Mouse (Mus musculus): Measurements from ENCODE around the gene Rps27. TPM values are rescaled to one million over a fixed set of nuclear protein-coding genes. Genes with fewer than 3 reads are reported as not detected.
A peak's percentile ranks its signal among the peaks of the same experiment; 100 is the strongest.

Rps27 gene
- polyA plus RNA-seq, 1 experiment from 2014 or later, result 953 TPM

DNA sequence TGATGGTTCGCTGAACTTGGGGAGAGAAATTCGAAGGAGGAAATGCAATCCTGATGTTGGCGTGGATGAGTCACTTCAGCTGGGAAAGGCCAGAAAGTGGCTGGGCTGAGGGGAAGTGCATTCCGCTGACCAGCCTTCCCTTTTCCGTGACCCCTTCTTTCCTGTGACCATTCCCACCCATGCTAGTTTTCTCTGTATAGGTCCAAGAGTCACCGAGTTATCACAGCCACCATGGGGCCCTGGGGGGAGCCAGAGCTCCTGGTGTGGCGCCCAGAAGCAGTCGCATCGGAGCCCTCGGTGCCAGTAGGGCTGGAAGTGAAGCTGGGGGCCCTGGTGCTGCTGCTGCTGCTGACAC, 35.3 kb upstream of the Rps27 start:
- peak overlapping the region; percentile 67 for H3K4me3 ChIP-seq
- ATAC-seq (ENCODE audit: low read depth), result no peak
- WGBS, result 10% methylated on average over 10 of the region's 10 CpGs
- H3K9ac ChIP-seq, result peak overlapping the region; percentile 77
- peaks cover 13% of the 10 kb centered on the region for H3K36me3 ChIP-seq
- H3K4me2 ChIP-seq, result peak overlapping the region; percentile 74
- no peaks in the 10 kb centered on the region for H3K27me3 ChIP-seq
- H3K27ac ChIP-seq (replicated peaks), result peak overlapping the region; percentile 86
- no peaks in the 10 kb centered on the region for H3K9me3 ChIP-seq
- H3K4me1 ChIP-seq (replicated peaks), result peaks cover 25% of the 10 kb centered on the region

DNA sequence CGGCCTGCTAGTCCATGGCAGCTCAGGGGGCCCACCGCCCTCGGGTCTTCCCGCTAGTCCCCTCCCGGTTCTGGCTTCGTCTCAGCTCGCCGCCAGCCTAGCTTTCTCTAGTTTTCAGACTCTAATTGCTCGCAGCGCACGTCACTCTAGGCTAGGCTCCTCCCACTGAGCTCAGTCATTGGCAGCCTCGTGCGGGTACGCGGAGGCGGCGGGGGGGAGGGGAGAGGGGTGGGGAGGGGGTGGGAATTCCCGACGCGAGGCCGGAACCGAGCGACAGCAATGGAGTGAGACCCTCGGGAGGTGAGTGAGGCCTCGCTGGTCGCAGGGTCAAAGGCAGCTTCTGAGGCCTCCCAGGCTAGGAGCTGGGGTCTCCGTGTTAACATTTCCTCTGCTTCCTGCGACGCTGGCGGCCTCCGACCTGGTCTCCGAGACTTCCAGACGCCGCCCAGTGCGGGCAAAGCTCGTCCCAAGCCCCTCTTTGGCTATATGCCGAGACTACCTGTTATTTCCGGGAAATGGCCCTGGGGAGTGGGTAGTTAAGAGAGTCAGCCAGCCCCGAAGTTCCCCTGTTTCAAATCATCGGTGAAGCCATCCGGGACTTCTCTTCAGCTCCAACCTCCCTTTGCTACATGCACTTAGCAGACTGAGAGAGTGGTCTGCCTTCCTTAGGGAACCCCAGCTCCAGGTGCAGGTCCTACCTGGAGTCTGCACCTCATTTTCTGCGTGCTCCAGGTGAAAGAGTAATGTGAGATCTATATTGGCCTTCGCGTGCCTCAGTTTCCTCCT, 34.7 kb upstream of the Rps27 start, which contains the start of gene Slc39a1:
Gene Slc39a1 (plus strand): TSS at position 213 of the 786 bp plus-strand sequence.
- H3K27me3 ChIP-seq, result no peaks in the 10 kb centered on the region
- under 1% methylated on average over 44 of the region's 44 CpGs for WGBS
- peaks cover 25% of the 10 kb centered on the region for H3K4me1 ChIP-seq (replicated peaks)
- H3K4me2 ChIP-seq, result peak within 1 kb of the TSS; percentile 74
- peak within 1 kb of the TSS; percentile 67 for H3K4me3 ChIP-seq
- peak within 1 kb of the TSS; percentile 77 for H3K9ac ChIP-seq
- H3K27ac ChIP-seq (replicated peaks), result peak within 1 kb of the TSS; percentile 91
- peaks cover 13% of the 10 kb centered on the region for H3K36me3 ChIP-seq
- no peaks in the 10 kb centered on the region for H3K9me3 ChIP-seq
- ATAC-seq (ENCODE audit: low read depth), result peak; percentile 95

DNA sequence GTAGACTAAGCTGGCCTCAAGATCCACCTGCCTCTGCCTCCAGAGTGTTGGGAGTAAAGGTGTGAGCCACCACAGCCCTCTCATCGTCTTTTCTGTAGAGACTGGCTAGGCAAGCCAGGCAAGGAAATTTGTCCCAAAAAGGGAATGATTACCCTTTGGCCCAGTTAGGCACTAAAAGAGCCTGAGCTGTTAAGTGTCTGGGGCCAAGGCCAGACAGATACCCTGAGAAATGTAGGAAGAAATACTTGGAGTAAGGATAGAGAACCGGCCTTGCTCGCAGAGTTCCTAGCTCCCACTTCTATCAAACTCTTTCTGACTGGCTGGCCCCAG, 34.1 kb upstream of the Rps27 start:
- peak overlapping the region; percentile 77 for H3K9ac ChIP-seq
- ATAC-seq (ENCODE audit: low read depth), result peak; percentile 34
- peaks cover 30% of the 10 kb centered on the region for H3K4me1 ChIP-seq (replicated peaks)
- peaks cover 13% of the 10 kb centered on the region for H3K36me3 ChIP-seq
- peak overlapping the region; percentile 74 for H3K4me2 ChIP-seq
- peak overlapping the region; percentile 67 for H3K4me3 ChIP-seq
- no peaks in the 10 kb centered on the region for H3K27me3 ChIP-seq
- no peaks in the 10 kb centered on the region for H3K9me3 ChIP-seq
- 2% methylated on average over 3 of the region's 3 CpGs for WGBS
- H3K27ac ChIP-seq (replicated peaks), result peak overlapping the region; percentile 91

DNA sequence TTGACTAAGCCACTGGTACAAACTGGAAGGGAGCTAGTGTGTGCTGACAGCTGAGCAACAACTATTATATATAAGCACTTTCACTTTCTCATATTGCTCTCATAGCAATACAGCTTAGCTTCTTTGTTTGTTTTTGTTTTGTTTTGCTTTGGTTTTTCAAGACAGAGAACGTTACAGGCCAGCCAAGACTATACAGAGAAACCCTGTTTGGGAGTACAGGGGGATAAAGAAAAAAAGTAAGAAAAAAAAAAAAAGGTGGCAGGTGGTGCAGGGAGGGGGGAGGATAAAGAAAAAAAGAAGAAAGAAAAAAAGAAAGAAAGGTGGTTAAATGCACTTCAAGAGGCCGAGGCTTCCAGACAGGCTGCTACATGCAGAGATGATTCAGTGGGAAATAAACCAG, 32.0 kb upstream of the Rps27 start:
- no peak overlapping the region for H3K4me2 ChIP-seq
- WGBS, result 71% methylated on average over 2 of the region's 2 CpGs
- peaks cover 31% of the 10 kb centered on the region for H3K4me1 ChIP-seq (replicated peaks)
- no peak overlapping the region for H3K27ac ChIP-seq (replicated peaks)
- H3K36me3 ChIP-seq, result no peaks in the 10 kb centered on the region
- no peaks in the 10 kb centered on the region for H3K27me3 ChIP-seq
- H3K4me3 ChIP-seq, result no peak overlapping the region
- H3K9me3 ChIP-seq, result no peaks in the 10 kb centered on the region
- ATAC-seq (ENCODE audit: low read depth), result no peak
- no peak overlapping the region for H3K9ac ChIP-seq

DNA sequence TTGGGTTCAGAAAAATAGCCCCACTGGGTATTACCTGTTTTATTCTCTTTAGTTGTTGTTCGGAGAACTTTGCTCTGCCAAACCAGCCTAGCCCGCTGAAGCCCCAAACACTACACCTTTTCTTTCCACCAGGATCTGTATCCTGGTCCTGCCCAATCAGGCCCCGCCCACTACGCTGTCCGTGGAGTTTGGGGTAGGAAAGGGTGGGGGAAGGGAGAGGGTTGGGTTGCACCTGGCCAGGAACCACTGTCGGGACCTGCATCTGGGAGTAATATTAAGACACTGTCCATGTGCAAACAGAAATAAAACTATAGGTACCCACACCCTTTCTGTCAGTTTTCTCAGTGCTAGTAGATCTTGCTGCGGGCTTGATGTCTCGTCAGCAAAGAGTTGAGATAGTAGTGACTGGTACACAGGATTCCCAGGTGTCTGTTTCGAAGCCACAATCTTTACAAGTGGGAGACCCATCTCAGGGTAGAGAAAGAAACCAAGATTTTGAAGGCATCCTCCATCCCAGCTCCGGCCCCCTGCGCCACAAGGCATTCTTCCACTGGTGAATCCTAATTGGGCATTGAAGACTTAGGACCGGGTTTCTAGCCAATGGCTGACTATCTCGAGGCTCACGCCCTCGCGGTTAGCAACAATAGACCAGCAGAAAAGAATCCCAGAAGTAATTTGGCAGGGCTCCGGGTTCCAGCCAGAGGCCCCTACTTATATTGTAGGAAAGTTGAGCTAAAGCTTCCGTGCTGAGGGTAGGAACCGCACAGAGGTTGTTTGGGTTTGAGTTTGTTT, 29.7 kb upstream of the Rps27 start, which contains the start of gene Creb3l4:
Gene Creb3l4 (minus strand): TSS at position 529 of the 792 bp plus-strand sequence.
- peaks cover 18% of the 10 kb centered on the region for H3K4me1 ChIP-seq (replicated peaks)
- 0 out of 2 replicates have a peak within 1 kb of the TSS, but pooled peaks have one; percentile 24 for H3K27ac ChIP-seq (replicated peaks)
- peak within 1 kb of the TSS; percentile 70 for H3K4me2 ChIP-seq
- peak within 1 kb of the TSS; percentile 58 for H3K9ac ChIP-seq
- no peaks in the 10 kb centered on the region for H3K27me3 ChIP-seq
- peak within 1 kb of the TSS; percentile 37 for H3K4me3 ChIP-seq
- H3K9me3 ChIP-seq, result no peaks in the 10 kb centered on the region
- H3K36me3 ChIP-seq, result no peaks in the 10 kb centered on the region
- ATAC-seq (ENCODE audit: low read depth), result peak; percentile 54
- WGBS, result 2% methylated on average over 19 of the region's 19 CpGs

DNA sequence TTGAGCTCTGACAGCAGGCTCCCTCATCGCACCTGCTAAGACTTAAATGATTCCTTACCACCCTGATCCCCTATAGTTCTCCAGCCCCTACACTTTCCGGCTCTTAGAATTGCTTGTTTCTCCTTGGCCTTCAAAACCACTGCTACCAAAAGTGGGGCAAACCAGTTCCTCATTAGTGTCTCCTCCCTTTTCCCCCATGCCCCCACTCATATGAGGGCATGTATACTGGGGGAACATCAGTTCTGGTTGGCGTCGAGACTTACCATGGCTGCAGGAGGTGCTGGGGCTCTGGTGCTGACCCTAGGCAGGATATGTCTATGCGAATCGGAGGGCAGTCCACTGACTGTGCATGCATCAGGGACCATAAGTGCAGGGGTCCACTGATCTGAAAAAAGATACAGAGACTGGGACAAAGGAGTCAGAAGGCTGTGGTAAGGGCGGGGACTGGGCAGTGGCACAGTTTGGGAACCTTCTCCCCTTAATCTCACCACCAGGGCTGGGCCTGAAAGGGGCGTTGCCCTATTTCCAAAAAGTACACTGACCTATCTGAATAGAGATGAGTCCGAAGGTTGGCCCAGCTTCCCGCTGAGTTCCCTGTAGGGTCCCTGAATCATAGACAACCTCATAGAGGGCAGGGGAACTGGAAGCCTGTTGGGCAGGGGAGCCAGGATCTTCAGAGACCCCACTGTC, 28.4 kb upstream of the Rps27 start:
- no peak for ATAC-seq (ENCODE audit: low read depth)
- no peak overlapping the region for H3K4me2 ChIP-seq
- H3K4me3 ChIP-seq, result no peak overlapping the region
- peaks cover 2% of the 10 kb centered on the region for H3K36me3 ChIP-seq
- peaks cover 14% of the 10 kb centered on the region for H3K4me1 ChIP-seq (replicated peaks)
- no peaks in the 10 kb centered on the region for H3K27me3 ChIP-seq
- no peaks in the 10 kb centered on the region for H3K9me3 ChIP-seq
- 87% methylated on average over 10 of the region's 10 CpGs for WGBS
- no peak overlapping the region for H3K9ac ChIP-seq
- no peak overlapping the region for H3K27ac ChIP-seq (replicated peaks)

DNA sequence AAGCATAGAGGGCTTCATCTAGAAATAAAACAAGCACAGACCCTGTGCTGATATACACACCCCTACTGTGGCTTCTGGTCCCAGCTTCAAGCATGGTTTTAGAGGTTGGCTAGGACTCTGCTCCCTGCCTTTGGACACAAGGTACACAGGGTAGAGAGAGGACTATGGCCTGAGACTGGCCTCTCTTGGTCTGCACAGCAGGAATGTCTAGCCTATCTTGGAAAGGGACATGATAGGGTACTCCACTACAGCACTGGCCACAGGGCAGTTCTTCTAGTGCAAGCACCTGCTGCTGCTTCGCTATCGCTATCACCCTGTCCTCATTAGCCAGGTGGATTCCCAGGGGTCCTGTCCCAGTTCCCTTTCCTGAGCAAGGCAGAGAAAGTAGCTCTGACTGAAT, 27.8 kb upstream of the Rps27 start:
- Histone ChIP-seq H3K4me3 (no peak overlapping the region), H3K4me2 (no peak overlapping the region), H3K4me1 (replicated peaks) (peaks cover 14% of the 10 kb centered on the region), H3K9ac (no peak overlapping the region), H3K27me3 (no peaks in the 10 kb centered on the region), H3K27ac (replicated peaks) (no peak overlapping the region), H3K36me3 (peaks cover 8% of the 10 kb centered on the region), H3K9me3 (no peaks in the 10 kb centered on the region)
- no peak for ATAC-seq (ENCODE audit: low read depth)
- WGBS, result 86% methylated on average over 2 of the region's 2 CpGs

DNA sequence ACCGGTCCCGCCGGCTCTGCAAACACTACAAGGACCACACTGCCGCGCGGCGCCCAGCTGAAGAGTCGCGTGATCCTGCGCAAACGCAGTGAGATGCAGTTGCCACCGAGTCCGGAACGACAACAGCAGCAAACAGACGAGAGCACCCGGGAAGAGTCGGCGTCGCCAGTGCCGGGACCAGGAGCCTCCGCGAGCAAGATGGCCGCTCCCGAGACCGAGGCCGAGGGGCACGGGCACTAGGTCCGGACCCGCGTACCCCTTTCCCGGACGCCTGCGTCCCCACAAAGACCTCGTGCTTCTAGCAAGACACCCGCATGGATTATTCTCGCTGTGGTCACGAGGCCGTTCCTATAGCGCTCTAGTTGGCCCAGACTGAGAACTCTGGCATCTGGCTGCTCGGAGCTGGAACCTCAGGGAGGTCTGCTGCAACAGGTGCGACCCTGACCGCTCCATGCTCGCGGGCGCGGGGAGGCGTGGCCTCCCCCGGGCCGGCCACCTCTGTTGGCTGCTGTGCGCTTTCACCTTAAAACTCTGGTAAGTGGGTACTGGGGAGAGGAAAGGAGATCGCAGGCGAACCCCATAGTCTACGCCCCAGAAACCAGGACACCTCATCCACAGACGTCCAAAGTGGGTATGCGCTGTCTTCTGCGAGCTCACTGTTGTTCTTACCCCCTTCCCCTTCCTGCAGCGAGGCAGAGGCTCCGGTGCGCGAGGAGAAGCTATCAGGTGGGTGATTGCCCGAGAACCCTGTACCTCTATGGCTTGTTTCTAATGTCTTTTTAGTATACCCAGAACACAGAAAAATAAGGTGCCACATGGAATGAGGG, 18.3 kb upstream of the Rps27 start, which contains the start of gene Jtb:
Gene Jtb (plus strand): TSS at position 91 of the 827 bp plus-strand sequence.
- under 1% methylated on average over 61 of the region's 61 CpGs for WGBS
- Histone ChIP-seq H3K9me3 (no peaks in the 10 kb centered on the region), H3K9ac (peak within 1 kb of the TSS; percentile 84), H3K4me3 (peak within 1 kb of the TSS; percentile 86), H3K4me1 (replicated peaks) (peaks cover 17% of the 10 kb centered on the region), H3K4me2 (peak within 1 kb of the TSS; percentile 82), H3K36me3 (peaks cover 30% of the 10 kb centered on the region), H3K27ac (replicated peaks) (peak within 1 kb of the TSS; percentile 90), H3K27me3 (no peaks in the 10 kb centered on the region)
- peak; percentile 97 for ATAC-seq (ENCODE audit: low read depth)

DNA sequence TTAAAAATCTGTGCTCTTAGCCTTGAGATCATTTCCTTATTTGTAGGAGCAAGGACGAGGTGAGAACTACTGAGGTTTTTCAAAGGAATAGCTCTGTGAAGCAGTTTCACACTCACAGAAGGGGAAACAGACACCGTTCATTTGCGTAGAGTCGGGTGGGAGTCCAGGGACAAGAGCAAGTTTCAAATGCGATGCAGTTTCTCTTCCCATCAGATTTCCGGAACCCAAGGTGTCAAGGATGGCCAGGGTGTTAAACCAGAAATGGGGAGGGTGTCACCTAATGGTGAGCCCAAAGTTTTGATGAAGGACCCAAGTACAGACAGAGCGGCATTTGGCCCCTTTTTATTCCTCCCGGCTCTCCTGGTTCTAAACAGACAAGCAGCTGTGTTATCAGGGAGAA, 17.6 kb upstream of the Rps27 start:
- peak; percentile 16; the same call in 1 of the 2 replicates for ATAC-seq (ENCODE audit: low read depth)
- peak overlapping the region; percentile 90 for H3K27ac ChIP-seq (replicated peaks)
- peak overlapping the region; percentile 84 for H3K9ac ChIP-seq

DNA sequence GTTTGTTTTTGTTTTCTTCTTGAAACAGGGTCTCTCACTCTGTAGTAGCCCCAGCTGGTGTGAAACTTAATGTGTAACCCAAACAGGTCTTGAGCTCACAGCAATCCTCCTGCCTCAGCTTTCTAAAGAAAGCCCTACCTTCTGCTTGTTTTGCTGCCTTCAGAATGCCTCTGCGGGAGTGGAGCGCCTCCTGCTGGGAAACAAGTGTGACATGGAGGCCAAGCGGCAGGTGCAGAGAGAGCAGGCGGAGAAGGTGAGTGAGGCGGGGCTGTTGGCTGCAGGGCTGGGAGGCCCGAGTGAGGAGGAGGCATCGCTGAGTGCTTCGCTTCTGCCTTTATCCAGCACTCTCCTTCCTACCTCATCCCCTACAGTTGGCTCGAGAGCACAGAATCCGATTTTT, 10.9 kb upstream of the Rps27 start:
- ATAC-seq (ENCODE audit: low read depth), result no peak
- H3K4me3 ChIP-seq, result no peak overlapping the region
- H3K9me3 ChIP-seq, result no peaks in the 10 kb centered on the region
- peaks cover 15% of the 10 kb centered on the region; the same call in 1 of the 2 replicates for H3K36me3 ChIP-seq
- H3K4me1 ChIP-seq (replicated peaks), result peaks cover 19% of the 10 kb centered on the region
- 80% methylated on average over 10 of the region's 10 CpGs for WGBS
- no peak overlapping the region for H3K9ac ChIP-seq
- H3K27me3 ChIP-seq, result no peaks in the 10 kb centered on the region
- no peak overlapping the region for H3K4me2 ChIP-seq
- no peak overlapping the region for H3K27ac ChIP-seq (replicated peaks)

More for the DNA sequence above, 17.6 kb upstream of the Rps27 start:
- H3K4me1 ChIP-seq (replicated peaks), result peaks cover 17% of the 10 kb centered on the region
- H3K4me2 ChIP-seq, result peak overlapping the region; percentile 82
- peak overlapping the region; percentile 86 for H3K4me3 ChIP-seq
- H3K27me3 ChIP-seq, result no peaks in the 10 kb centered on the region
- peaks cover 24% of the 10 kb centered on the region for H3K36me3 ChIP-seq
- no peaks in the 10 kb centered on the region for H3K9me3 ChIP-seq
- 17% methylated on average over 8 of the region's 8 CpGs for WGBS

DNA sequence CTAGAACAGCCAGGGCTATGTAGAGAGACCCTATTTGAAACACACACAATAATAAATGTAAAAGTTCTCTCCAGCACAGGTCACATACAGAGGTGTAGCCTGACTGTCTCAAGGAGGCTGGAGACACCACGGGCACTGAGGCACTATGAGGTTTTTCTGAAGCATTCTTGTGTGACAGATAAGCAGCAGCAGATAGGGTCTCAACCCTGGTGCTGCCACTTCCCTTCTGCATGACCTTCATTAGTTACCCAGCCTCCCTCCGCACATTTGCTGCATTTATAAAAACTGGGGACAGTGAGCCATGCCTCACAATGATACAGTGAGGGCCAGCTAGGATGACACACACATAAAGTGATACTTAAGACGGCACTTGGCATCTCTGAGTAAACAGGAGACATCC, 9.5 kb upstream of the Rps27 start:
- Histone ChIP-seq H3K9me3 (no peaks in the 10 kb centered on the region), H3K36me3 (peaks cover 15% of the 10 kb centered on the region; the same call in 1 of the 2 replicates), H3K4me3 (no peak overlapping the region), H3K4me1 (replicated peaks) (peaks cover 19% of the 10 kb centered on the region), H3K4me2 (no peak overlapping the region), H3K27ac (replicated peaks) (no peak overlapping the region), H3K9ac (no peak overlapping the region), H3K27me3 (no peaks in the 10 kb centered on the region)
- 87% methylated on average over 3 of the region's 3 CpGs for WGBS
- ATAC-seq (ENCODE audit: low read depth), result no peak
